Mouse (Mus musculus): Measurements from ENCODE around the gene Grin3a. TPM values are rescaled to one million over a fixed set of nuclear protein-coding genes. Genes with fewer than 3 reads are reported as not detected.
"Not testable (repeated sequence)": the region's sequence is repeated elsewhere in the genome, so short reads cannot be mapped to it uniquely, and the experiment has no call there.

The Grin3a gene
- polyA plus RNA-seq, 1 experiment from 2014 or later = 12.2 TPM

DNA sequence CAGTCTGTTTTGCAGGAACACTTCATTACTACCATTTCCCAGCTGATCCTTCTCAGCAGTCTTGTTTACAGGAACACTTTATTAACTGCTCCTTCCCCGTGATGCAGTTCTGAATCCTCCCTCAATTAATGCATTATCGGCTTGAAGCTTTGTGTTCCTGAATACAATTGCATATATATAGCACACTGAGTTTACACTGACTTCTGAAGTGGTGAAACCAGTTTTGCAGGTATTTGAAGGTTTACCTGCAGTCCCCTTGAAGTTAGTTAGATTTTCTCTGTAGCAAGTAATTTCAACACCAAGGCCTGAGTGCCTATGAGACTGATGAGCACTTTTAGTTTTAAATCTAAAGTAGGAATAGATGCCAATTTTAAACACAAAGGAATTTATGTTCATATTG is 223.3 kb downstream of the Grin3a start:
- H3K4me1 ChIP-seq (replicated peaks; ENCODE audit: control insufficient read depth, insufficient read depth, low read length) = no peaks in the 10 kb centered on the region
- H3K27ac ChIP-seq (ENCODE audit: low read length) = no peak overlapping the region
- H3K4me2 ChIP-seq (ENCODE audit: low read length) = no peak overlapping the region
- no peaks in the 10 kb centered on the region for H3K36me3 ChIP-seq (ENCODE audit: control insufficient read depth, insufficient read depth)
- ATAC-seq = no peak
- H3K4me3 ChIP-seq (replicated peaks; ENCODE audit: low read length) = no peak overlapping the region
- H3K27me3 ChIP-seq (replicated peaks; ENCODE audit: control insufficient read depth, insufficient read depth, low read length) = no peaks in the 10 kb centered on the region
- no peaks in the 10 kb centered on the region for H3K9me3 ChIP-seq (ENCODE audit: control insufficient read depth, low read length)
- 80% methylated on average over 2 of the region's 2 CpGs for WGBS
- H3K9ac ChIP-seq (replicated peaks; ENCODE audit: low read depth, low read length) = no peak overlapping the region

DNA sequence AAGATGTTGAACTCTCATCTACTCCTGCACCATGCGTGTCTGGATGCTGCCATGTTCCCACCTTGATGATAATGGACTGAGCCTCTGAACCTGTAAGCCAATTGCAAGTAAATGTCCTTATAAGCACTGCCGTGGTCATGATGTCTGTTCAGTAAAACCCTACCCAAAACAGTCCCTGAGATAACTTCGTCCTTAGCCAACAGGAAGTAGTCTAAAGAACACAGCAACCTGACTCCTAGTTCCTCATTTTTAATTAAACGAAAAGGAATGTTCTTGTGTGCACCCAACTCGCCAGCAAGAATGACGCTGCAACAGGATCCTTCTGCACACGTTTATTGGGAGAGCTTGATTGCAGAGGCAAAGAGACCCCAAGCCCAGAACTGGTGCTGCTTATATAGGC is 225.7 kb downstream of the Grin3a start:
- not testable (repeated sequence) for H3K4me1 ChIP-seq (replicated peaks; ENCODE audit: control insufficient read depth, insufficient read depth, low read length); H3K9me3 ChIP-seq (ENCODE audit: control insufficient read depth, low read length); H3K27ac ChIP-seq (ENCODE audit: low read length); H3K4me2 ChIP-seq (ENCODE audit: low read length); ATAC-seq; H3K36me3 ChIP-seq (ENCODE audit: control insufficient read depth, insufficient read depth); H3K27me3 ChIP-seq (replicated peaks; ENCODE audit: control insufficient read depth, insufficient read depth, low read length); H3K9ac ChIP-seq (replicated peaks; ENCODE audit: low read depth, low read length); H3K4me3 ChIP-seq (replicated peaks; ENCODE audit: low read length)
- 92% methylated on average over 7 of the region's 7 CpGs for WGBS

DNA sequence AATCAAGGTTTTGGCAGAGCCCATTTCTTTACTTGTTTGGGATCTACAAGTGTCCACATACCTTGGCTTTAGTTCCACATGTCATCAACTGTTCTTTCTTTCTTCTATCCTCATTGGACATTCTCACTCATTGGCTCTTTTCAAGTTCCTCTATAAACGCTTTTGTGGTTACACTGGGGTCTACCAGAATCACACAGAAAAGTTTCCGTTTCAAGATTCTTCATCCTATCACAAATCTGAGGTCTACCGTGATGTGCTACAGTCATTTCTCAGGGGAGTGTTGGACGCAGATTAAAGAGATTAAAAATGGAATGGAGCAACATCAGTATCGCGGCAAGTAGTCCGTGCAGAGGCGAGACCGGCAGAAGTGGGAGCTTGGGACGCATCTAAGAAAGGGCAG is 228.6 kb downstream of the Grin3a start:
- Histone ChIP-seq H3K9me3 (ENCODE audit: control insufficient read depth, low read length) (no peaks in the 10 kb centered on the region), H3K4me3 (replicated peaks; ENCODE audit: low read length) (no peak overlapping the region), H3K9ac (replicated peaks; ENCODE audit: low read depth, low read length) (no peak overlapping the region), H3K4me1 (replicated peaks; ENCODE audit: control insufficient read depth, insufficient read depth, low read length) (no peaks in the 10 kb centered on the region), H3K4me2 (ENCODE audit: low read length) (no peak overlapping the region), H3K36me3 (ENCODE audit: control insufficient read depth, insufficient read depth) (no peaks in the 10 kb centered on the region), H3K27me3 (replicated peaks; ENCODE audit: control insufficient read depth, insufficient read depth, low read length) (no peaks in the 10 kb centered on the region), H3K27ac (ENCODE audit: low read length) (no peak overlapping the region)
- 93% methylated on average over 10 of the region's 10 CpGs for WGBS
- no peak for ATAC-seq

Other genes with a start within 250 kb of the Grin3a start
- gene Tmem246, start 247.9 kb downstream of the Grin3a start, polyA plus RNA-seq (2015; fragmentation: Nextera tagmentation; extraction: Ambion mirVana) = 56.3 and 72.7 TPM in 2 replicates
- gene Rnf20, start 213.7 kb downstream of the Grin3a start, polyA plus RNA-seq (2015; fragmentation: Nextera tagmentation; extraction: Ambion mirVana) = 57.9 and 61.5 TPM in 2 replicates
- 0.10 and 0.39 TPM in 2 replicates for gene Ppp3r2, start 163.7 kb downstream of the Grin3a start, polyA plus RNA-seq (2015; fragmentation: Nextera tagmentation; extraction: Ambion mirVana)